Mouse (Mus musculus): ENCODE measurements around the gene Srpr. TPM values are rescaled to one million over a fixed set of nuclear protein-coding genes. Genes with fewer than 3 reads are reported as not detected.

Gene Srpr
- total RNA-seq, 2 experiments from 2014 or later: 53.9 to 58.0 TPM

GRCm38 (mm10) chr9:35249476-35249875 is 49.5 kb downstream of the Srpr start:
- no peak for DNase-seq (ENCODE audit: low spot score in 2 of 2)

GRCm38 (mm10) chr9:35257365-35257764 is 57.4 kb downstream of the Srpr start:
- DNase-seq (ENCODE audit: low spot score in 2 of 2): no peak

GRCm38 (mm10) chr9:35262418-35262817 is 62.4 kb downstream of the Srpr start:
- no peak for DNase-seq (ENCODE audit: low spot score in 2 of 2)

GRCm38 (mm10) chr9:35263431-35263830 is 63.5 kb downstream of the Srpr start:
- DNase-seq (ENCODE audit: low spot score in 2 of 2): no peak

- DNase-seq (ENCODE audit: low spot score in 2 of 2): no peak
Observed at GRCm38 (mm10) chr9:35264509-35264908, 64.5 kb downstream of the Srpr start.

- DNase-seq (ENCODE audit: low spot score in 2 of 2): peak; percentile 88 to 93
Observed at GRCm38 (mm10) chr9:35267146-35267975, 67.4 kb downstream of the Srpr start, which contains the start of the genes Fam118b and Rpusd4. Gene Fam118b (minus strand): TSS chr9:35267805. Gene Rpusd4 (plus strand): TSS chr9:35267865.

GRCm38 (mm10) chr9:35267976-35268715 is 68.2 kb downstream of the Srpr start:
- no peak for DNase-seq (ENCODE audit: low spot score in 2 of 2)

GRCm38 (mm10) chr9:35277855-35278365 is 77.9 kb downstream of the Srpr start:
- no peak for DNase-seq (ENCODE audit: low spot score in 2 of 2)

GRCm38 (mm10) chr9:35278451-35278850 is 78.5 kb downstream of the Srpr start:
- no peak for DNase-seq (ENCODE audit: low spot score in 2 of 2)

GRCm38 (mm10) chr9:35282006-35282850 is 82.3 kb downstream of the Srpr start:
- peak; percentile 66 to 77 for DNase-seq (ENCODE audit: low spot score in 2 of 2)

GRCm38 (mm10) chr9:35282851-35283200 is 82.9 kb downstream of the Srpr start:
- DNase-seq (ENCODE audit: low spot score in 2 of 2): no peak

GRCm38 (mm10) chr9:35283415-35284069 is 83.6 kb downstream of the Srpr start:
- DNase-seq (ENCODE audit: low spot score in 2 of 2): no peak

GRCm38 (mm10) chr9:35284351-35284750 is 84.4 kb downstream of the Srpr start:
- DNase-seq (ENCODE audit: low spot score in 2 of 2): no peak

- DNase-seq (ENCODE audit: low spot score in 2 of 2): no peak
Observed at GRCm38 (mm10) chr9:35286351-35286750, 86.4 kb downstream of the Srpr start.

GRCm38 (mm10) chr9:35289992-35290391 is 90.0 kb downstream of the Srpr start:
- no peak for DNase-seq (ENCODE audit: low spot score in 2 of 2)

GRCm38 (mm10) chr9:35290417-35290816 is 90.4 kb downstream of the Srpr start:
- no peak for DNase-seq (ENCODE audit: low spot score in 2 of 2)

- no peak for DNase-seq (ENCODE audit: low spot score in 2 of 2)
Observed at GRCm38 (mm10) chr9:35290916-35291315, 90.9 kb downstream of the Srpr start.

GRCm38 (mm10) chr9:35293465-35293864 is 93.5 kb downstream of the Srpr start:
- no peak for DNase-seq (ENCODE audit: low spot score in 2 of 2)
